Mouse (Mus musculus): ENCODE results near the gene Senp3. TPM values are rescaled to one million over a fixed set of nuclear protein-coding genes. Genes with fewer than 3 reads are reported as not detected.

The Senp3 gene
- polyA plus RNA-seq, 1 experiment = 5.4 TPM

DNA sequence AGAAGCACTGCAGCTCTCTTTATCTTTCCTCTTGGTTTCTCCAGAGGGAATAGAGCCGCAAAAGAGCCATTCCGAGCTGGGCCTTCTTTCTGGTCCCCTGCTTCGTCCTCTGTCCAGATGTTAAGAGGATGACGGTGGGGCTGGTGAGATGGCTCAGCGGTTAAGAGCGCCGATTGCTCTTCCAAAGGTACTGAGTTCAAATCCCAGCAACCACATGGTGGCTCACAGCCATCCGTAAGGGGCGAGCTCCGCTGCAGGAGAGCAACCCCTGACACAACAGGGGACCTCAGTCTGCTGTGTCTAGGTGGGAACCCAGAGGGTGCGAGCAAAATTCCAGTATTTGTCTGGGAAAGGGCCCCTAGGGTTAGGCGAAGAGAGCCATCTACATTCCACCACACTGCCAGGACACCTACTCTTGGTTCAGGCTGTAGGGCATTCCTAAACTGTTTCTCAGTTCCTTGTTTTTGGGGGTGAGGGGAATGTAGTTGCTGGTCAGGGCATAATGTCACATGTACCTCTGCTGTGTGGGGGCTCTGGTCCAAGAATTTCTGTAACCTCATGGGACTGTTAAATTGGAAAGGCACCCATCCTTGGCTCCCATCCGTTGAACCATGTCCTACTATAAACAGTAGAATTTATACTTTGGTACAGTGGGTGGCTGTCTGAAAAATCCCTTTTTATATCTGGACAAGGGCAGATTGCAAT lies 18.8 kb downstream of the Senp3 start:
- H3K36me3 ChIP-seq (ENCODE audit: control insufficient read depth) = peaks cover 70% of the 10 kb centered on the region
- no peaks in the 10 kb centered on the region for H3K9me3 ChIP-seq (ENCODE audit: control insufficient read depth, low read length)
- H3K4me1 ChIP-seq (ENCODE audit: control insufficient read depth) = peaks cover 67% of the 10 kb centered on the region
- TF ChIP-seq TAL1 (IDR thresholded peaks at IDR 0.05; ENCODE audit: low read length) = no peak
- no peak for TF ChIP-seq GATA1 (IDR thresholded peaks at IDR 0.05; ENCODE audit: low read length)
- peak overlapping the region; percentile 87 for H3K4me3 ChIP-seq (replicated peaks)
- no peaks in the 10 kb centered on the region for H3K27me3 ChIP-seq (ENCODE audit: control insufficient read depth)

DNA sequence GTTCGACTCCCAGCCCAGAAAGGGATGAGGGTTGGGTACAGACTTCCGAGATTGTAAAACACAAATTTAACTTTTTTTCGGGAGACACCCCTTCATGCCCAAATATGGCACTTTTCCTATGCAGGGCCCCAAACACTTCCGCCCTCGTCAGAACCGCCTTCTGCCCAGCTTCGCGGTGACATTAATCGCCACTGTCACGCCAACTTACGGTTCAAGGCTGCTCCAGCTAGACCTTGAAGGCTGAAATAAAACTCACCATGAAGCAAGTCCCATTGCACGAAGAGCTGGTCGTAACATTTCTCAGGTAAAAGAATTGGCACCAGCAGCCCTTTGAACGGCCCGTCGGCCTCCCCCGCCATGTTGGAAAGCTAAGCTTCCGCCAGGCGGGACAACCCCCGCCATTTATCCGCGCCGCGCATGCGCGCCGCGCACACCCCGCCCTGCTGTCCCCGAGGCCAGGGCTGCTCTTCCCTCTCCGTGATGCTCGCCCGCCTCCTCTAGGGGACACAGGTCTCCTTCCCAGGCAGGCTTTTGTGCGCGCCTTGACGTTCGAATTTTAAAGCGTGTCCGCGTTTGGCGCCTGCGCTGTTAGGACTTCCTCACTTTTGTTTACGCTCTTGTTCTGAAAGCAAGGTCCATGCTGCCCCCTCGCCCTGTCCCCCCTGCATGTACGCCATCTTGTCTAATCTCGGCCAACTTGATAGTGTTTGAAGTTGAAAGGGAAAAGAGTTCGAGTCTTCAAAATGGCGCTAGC lies 19.5 kb downstream of the Senp3 start, which contains the start of gene Mpdu1:
TSS of gene Mpdu1 (minus strand) at position 430 of the 754 bp plus-strand sequence.
- Histone ChIP-seq H3K9me3 (ENCODE audit: control insufficient read depth, low read length) (no peaks in the 10 kb centered on the region), H3K36me3 (ENCODE audit: control insufficient read depth) (peaks cover 70% of the 10 kb centered on the region), H3K27me3 (ENCODE audit: control insufficient read depth) (no peaks in the 10 kb centered on the region), H3K4me3 (replicated peaks) (peak within 1 kb of the TSS; percentile 87), H3K4me1 (ENCODE audit: control insufficient read depth) (peaks cover 65% of the 10 kb centered on the region)
- no peak for TF ChIP-seq GATA1 (IDR thresholded peaks at IDR 0.05; ENCODE audit: low read length)
- TF ChIP-seq TAL1 (IDR thresholded peaks at IDR 0.05; ENCODE audit: low read length) = no peak

DNA sequence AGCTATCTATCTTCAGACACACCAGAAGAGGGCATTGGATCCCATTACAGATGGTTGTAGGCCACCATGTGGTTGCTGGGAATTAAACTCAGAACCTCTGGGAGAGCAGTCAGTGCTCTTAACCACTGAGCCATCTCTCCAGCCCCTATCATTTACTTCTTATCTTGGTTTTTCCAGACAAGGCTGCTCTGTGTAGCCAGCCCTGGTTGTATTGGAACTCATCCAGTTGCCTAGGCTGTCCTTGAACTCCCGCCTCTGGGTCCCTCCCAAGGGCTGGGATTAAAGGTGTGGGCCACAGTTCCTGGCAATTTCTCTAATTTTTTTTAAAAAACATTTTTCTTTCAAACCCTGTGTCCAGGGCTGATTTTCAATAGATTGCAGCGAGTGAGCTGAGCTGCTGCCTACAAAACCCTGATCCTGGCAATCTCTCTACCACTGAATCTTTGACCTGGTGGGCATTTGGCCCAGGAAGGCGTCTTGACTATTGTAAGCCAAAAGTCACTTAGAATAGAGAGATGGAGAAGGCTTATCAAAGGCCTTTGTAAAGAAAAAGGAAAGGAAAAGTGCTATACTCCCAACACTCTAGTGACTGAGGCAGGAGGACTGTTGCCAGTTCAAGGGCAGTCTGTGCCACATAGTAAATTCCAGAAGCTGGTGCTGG lies 20.5 kb downstream of the Senp3 start:
- Histone ChIP-seq H3K4me3 (replicated peaks) (peak overlapping the region; percentile 87), H3K27me3 (ENCODE audit: control insufficient read depth) (no peaks in the 10 kb centered on the region), H3K4me1 (ENCODE audit: control insufficient read depth) (peaks cover 71% of the 10 kb centered on the region), H3K36me3 (ENCODE audit: control insufficient read depth) (peaks cover 71% of the 10 kb centered on the region), H3K9me3 (ENCODE audit: control insufficient read depth, low read length) (no peaks in the 10 kb centered on the region)
- TF ChIP-seq TAL1 (IDR thresholded peaks at IDR 0.05; ENCODE audit: low read length) (no peak), GATA1 (IDR thresholded peaks at IDR 0.05; ENCODE audit: low read length) (no peak)

DNA sequence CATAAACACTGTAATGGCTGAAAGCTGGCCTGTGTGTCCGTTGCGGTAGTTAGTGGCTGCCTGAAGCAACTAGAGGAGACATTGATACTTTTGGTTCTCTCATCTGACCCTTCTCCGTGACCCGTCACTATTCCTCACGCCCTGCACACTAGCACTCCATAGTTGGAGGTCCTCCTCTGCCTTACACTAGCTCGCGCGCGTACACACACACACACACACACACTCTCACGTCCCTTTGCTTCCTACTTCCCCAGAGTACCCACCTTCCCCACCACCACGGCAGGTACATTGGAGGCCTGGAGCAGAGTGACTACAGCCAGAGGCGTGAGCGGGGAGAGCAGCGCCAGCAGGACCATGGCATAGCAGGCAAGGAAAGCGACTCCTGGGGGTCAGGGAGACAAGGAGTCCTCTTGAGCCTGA lies 24.4 kb downstream of the Senp3 start:
- peaks cover 71% of the 10 kb centered on the region for H3K36me3 ChIP-seq (ENCODE audit: control insufficient read depth)
- no peak overlapping the region for H3K4me3 ChIP-seq (replicated peaks)
- no peaks in the 10 kb centered on the region for H3K27me3 ChIP-seq (ENCODE audit: control insufficient read depth)
- H3K4me1 ChIP-seq (ENCODE audit: control insufficient read depth) = peaks cover 67% of the 10 kb centered on the region
- H3K9me3 ChIP-seq (ENCODE audit: control insufficient read depth, low read length) = no peaks in the 10 kb centered on the region
- TF ChIP-seq TAL1 (IDR thresholded peaks at IDR 0.05; ENCODE audit: low read length) (no peak), GATA1 (IDR thresholded peaks at IDR 0.05; ENCODE audit: low read length) (no peak)

DNA sequence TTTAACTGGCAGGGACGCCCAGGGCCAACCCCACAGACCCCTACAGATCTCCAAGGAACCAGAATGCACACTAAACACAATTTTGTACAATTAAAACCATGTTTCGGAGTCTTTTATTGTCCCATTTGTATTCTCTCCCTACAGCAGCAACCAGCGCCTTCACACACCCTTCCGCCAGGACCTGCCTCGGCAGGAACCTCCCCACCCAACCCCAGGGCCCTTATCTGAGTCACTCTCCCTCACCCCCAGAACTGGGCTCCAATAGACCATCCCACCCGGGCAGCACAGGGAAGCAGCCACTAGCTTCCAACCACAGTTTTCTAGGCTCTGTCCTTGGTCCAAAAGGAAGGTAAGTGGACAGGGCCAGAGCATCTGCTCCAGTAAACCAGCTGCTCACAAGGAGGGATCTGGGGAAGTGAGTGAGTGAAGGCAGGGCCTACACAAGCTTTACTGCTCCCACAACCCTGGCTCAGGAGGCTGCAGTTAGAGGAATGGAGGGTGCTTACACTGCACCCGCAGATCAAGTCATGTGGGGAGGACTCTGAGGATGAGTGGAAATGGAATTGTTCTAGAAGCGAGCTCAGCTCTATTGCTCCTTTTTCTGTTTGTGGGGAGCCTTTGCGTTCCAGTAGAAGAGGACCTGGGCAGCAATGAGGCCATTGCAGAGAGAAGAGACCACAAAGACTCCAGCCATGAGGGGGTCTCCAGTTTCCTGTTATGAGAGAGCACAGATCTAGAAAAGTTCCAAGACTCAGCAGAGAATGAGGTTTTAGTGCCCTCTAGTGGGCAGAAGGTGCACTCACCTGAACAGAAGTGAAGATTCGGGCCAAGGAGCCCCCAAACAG lies 25.0 kb downstream of the Senp3 start:
- Histone ChIP-seq H3K27me3 (ENCODE audit: control insufficient read depth) (no peaks in the 10 kb centered on the region), H3K36me3 (ENCODE audit: control insufficient read depth) (peaks cover 77% of the 10 kb centered on the region), H3K9me3 (ENCODE audit: control insufficient read depth, low read length) (no peaks in the 10 kb centered on the region), H3K4me1 (ENCODE audit: control insufficient read depth) (peaks cover 66% of the 10 kb centered on the region), H3K4me3 (replicated peaks) (no peak overlapping the region)
- TF ChIP-seq GATA1 (IDR thresholded peaks at IDR 0.05; ENCODE audit: low read length) (no peak), TAL1 (IDR thresholded peaks at IDR 0.05; ENCODE audit: low read length) (no peak)

DNA sequence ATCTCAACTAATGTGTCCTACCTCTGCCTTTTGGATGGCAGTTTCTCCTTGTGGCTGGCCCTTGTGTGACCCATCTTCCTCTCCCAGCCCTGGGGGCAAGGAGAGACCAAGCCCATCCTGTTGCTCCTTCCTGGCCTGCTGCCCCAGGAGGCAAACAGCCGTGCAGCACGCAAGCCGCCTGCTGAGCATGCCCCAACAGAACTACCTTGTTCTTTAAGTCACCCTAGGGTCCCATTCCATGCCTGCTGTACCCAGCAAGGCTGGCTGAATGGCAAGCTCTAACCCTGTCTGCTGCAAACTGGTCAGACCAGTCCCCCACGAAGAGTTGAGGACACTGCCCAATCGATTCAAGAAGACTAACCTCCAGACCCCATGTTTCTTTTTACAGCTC lies 25.8 kb downstream of the Senp3 start:
- no peak overlapping the region for H3K4me3 ChIP-seq (replicated peaks)
- H3K4me1 ChIP-seq (ENCODE audit: control insufficient read depth) = peaks cover 58% of the 10 kb centered on the region
- no peak for TF ChIP-seq GATA1 (IDR thresholded peaks at IDR 0.05; ENCODE audit: low read length)
- TF ChIP-seq TAL1 (IDR thresholded peaks at IDR 0.05; ENCODE audit: low read length) = no peak
- no peaks in the 10 kb centered on the region for H3K9me3 ChIP-seq (ENCODE audit: control insufficient read depth, low read length)
- no peaks in the 10 kb centered on the region for H3K27me3 ChIP-seq (ENCODE audit: control insufficient read depth)
- H3K36me3 ChIP-seq (ENCODE audit: control insufficient read depth) = peaks cover 85% of the 10 kb centered on the region

DNA sequence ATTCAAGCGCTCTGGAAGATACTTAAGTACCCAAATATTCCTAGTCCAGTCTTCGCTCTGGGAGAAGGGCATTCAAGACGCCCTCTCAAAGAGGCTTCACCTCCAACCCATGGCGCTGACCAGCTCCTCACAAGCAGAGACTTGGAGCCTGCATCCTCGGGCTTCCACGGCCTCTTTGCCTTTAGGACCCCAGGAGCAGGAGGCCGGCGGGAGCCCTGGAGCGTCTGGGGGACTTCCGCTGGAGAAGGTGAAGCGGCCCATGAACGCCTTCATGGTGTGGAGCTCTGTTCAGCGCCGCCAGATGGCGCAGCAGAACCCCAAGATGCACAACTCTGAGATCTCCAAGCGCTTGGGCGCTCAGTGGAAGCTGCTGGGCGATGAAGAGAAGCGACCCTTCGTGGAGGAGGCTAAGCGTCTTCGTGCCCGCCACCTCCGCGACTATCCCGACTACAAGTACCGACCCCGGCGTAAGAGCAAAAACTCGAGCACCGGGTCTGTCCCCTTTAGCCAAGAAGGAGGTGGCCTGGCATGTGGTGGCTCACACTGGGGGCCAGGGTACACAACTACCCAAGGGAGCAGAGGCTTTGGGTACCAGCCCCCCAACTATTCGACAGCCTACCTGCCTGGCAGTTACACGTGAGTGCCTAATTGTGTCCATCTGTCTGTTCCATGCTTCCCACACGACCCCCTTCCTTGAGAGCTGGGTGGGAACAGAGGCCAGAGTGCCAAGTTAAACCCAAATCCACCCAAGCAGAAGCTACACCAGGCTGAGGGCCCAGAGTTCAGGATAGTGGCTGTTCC lies 26.4 kb downstream of the Senp3 start, which contains the start of gene Sox15:
TSS of gene Sox15 (plus strand) at position 51 of the 801 bp plus-strand sequence.
- TF ChIP-seq TAL1 (IDR thresholded peaks at IDR 0.05; ENCODE audit: low read length) (no peak), GATA1 (IDR thresholded peaks at IDR 0.05; ENCODE audit: low read length) (no peak)
- no peak within 1 kb of the TSS for H3K4me3 ChIP-seq (replicated peaks)
- H3K4me1 ChIP-seq (ENCODE audit: control insufficient read depth) = peaks cover 53% of the 10 kb centered on the region
- peaks cover 91% of the 10 kb centered on the region for H3K36me3 ChIP-seq (ENCODE audit: control insufficient read depth)
- H3K9me3 ChIP-seq (ENCODE audit: control insufficient read depth, low read length) = no peaks in the 10 kb centered on the region
- no peaks in the 10 kb centered on the region for H3K27me3 ChIP-seq (ENCODE audit: control insufficient read depth)

DNA sequence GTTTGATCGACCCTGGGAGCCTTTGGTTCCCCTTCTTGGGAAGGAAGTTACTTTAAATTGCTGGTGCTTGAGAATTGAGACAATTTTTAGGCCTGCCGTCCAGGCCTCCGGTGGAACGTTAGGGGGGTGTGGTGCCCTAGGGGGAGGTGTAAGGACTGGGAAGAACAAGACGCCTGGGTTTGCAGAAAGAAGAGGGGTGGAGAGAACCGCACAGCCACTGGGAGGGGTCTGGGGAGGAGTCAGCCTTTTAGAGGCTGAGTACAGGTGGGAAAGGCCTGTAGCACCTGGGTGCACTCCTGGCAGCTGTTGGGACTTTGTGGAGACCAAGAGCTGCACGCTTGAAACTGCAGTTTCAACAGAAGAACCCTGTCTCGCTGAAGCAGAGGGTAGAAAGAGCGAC lies 27.1 kb downstream of the Senp3 start:
- no peak overlapping the region for H3K4me3 ChIP-seq (replicated peaks)
- no peak for TF ChIP-seq GATA1 (IDR thresholded peaks at IDR 0.05; ENCODE audit: low read length)
- peaks cover 47% of the 10 kb centered on the region for H3K4me1 ChIP-seq (ENCODE audit: control insufficient read depth)
- no peaks in the 10 kb centered on the region for H3K27me3 ChIP-seq (ENCODE audit: control insufficient read depth)
- H3K9me3 ChIP-seq (ENCODE audit: control insufficient read depth, low read length) = no peaks in the 10 kb centered on the region
- H3K36me3 ChIP-seq (ENCODE audit: control insufficient read depth) = peaks cover 91% of the 10 kb centered on the region

Data from erythroblast, embryonic 14.5 days (primary cell).